Mouse (Mus musculus) limb, embryonic 14.5 days (tissue): ENCODE data around the gene Gtf3c5. TPM values are rescaled to one million over a fixed set of nuclear protein-coding genes. Genes with fewer than 3 reads are reported as not detected.

Experiments
- ATAC-seq: fragments of 200-750 bp; cut with Nextera tagmentation; 2 replicates; pipeline ENCODE4 v1.8.0; 2017; ENCODE audit warnings: low read depth, moderate number of reproducible peaks, moderate TSS enrichment; ENCODE audit not compliant: low FRiP score
- DNase-seq: peaks from one replicate; pipeline ENCODE4 v3.0.0-alpha.2; 2015; ENCODE audit warnings: low spot score
- H3K27ac ChIP-seq: fragments of 300-500 bp; sonication (generic); replicated peaks from 2 replicates; pipeline ENCODE4 v1.5.1; 2014; ENCODE audit warnings: low read depth, mild to moderate bottlenecking, low read length, moderate library complexity, mixed read lengths
- H3K27me3 ChIP-seq: fragments of 300-500 bp; sonication (generic); 2 replicates; pipeline ENCODE4 v1.6.1; 2014; ENCODE audit warnings: low read length, mixed read lengths; ENCODE audit not compliant: control insufficient read depth, insufficient read depth
- H3K36me3 ChIP-seq: fragments of 300-500 bp; sonication (generic); 2 replicates; pipeline ENCODE4 v1.6.1; 2014; ENCODE audit warnings: mild to moderate bottlenecking, low read length, moderate library complexity, mixed read lengths; ENCODE audit not compliant: control insufficient read depth, insufficient read depth
- H3K4me1 ChIP-seq: fragments of 300-500 bp; sonication (generic); 2 replicates; pipeline ENCODE4 v1.6.1; 2014; ENCODE audit warnings: antibody characterized with exemption, low read length, mixed read lengths; ENCODE audit not compliant: control insufficient read depth, insufficient read depth
- H3K4me2 ChIP-seq: fragments of 300-500 bp; sonication (generic); replicated peaks from 2 replicates; pipeline ENCODE4 v1.6.1; 2014; ENCODE audit warnings: low read depth, mild to moderate bottlenecking, low read length, moderate library complexity; ENCODE audit not compliant: severe bottlenecking
- H3K4me3 ChIP-seq: fragments of 300-500 bp; sonication (generic); replicated peaks from 2 replicates; pipeline ENCODE4 v1.5.1; 2014; ENCODE audit warnings: low read length
- H3K9ac ChIP-seq: fragments of 300-500 bp; sonication (generic); 2 replicates; pipeline ENCODE4 v1.6.1; 2014; ENCODE audit warnings: mild to moderate bottlenecking, low read depth, low read length, moderate library complexity; ENCODE audit not compliant: severe bottlenecking
- H3K9me3 ChIP-seq: fragments of 300-500 bp; sonication (generic); 2 replicates; pipeline ENCODE4 v1.6.1; 2016; ENCODE audit warnings: low read length; ENCODE audit not compliant: control insufficient read depth
- POLR2A ChIP-seq: fragments of 200-500 bp; IDR thresholded peaks from 2 replicates; pipeline ENCODE4 v1.8.0; 2012; ENCODE audit warnings: inconsistent platforms, mild to moderate bottlenecking, moderate library complexity, borderline replicate concordance; ENCODE audit not compliant: insufficient read depth, insufficient read length; ENCODE audit errors: extremely low read depth
- WGBS: fragments of 180-500 bp; shearing (Covaris S2); extraction: QIAGEN DNeasy Blood & Tissue Kit; methylation state at CpG from one replicate; pipeline ENCODE4 v1.1.7; 2014; 5-methylcytosine and 5-hydroxymethylcytosine counted together
- polyA plus RNA-seq, 2 experiments: library from polyadenylated mRNA; depleted of rRNA in 1 of 2; stranded (reverse) in 1 of 2; unstranded in 1 of 2; fragments of >200 nt; fragmentation: Nextera tagmentation in 1 of 2; extraction: Ambion mirVana in 1 of 2; gene quantifications; 2 replicates each; pipeline versions ENCODE4 v1.2.1 to v1.2.3; 2012 to 2014

Gene Gtf3c5
- polyA plus RNA-seq, 2 experiments: 29.7 to 52.4 TPM

DNA sequence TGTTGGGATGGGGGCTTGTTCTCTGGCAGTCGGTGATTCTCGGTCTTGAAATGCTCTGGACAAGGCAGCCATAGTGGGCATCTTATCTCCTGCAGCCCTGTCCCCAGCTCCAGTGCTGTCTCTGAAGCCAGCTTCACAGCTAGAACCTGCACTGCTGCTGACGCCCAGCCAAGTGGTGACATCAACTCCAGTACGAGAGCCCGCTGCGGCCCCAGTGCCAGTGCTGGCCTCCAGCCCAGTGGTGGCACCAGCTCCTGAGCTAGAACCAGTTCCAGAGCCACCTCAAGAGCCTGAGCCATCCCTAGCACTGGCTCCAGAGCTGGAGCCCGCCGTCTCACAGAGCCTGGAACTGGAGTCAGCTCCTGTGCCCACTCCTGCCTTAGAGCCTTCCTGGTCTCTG lies 39.7 kb downstream of the Gtf3c5 start:
- Histone ChIP-seq H3K4me2 (no peak overlapping the region), H3K4me1 (peaks cover 8% of the 10 kb centered on the region), H3K9me3 (no peaks in the 10 kb centered on the region), H3K36me3 (peaks cover 79% of the 10 kb centered on the region), H3K9ac (no peak overlapping the region), H3K27me3 (no peaks in the 10 kb centered on the region), H3K27ac (no peak overlapping the region), H3K4me3 (no peak overlapping the region)
- TF ChIP-seq POLR2A: no peak
- DNase-seq (no peak), ATAC-seq (no peak)
- WGBS: 89% methylated on average over 8 of the region's 8 CpGs

DNA sequence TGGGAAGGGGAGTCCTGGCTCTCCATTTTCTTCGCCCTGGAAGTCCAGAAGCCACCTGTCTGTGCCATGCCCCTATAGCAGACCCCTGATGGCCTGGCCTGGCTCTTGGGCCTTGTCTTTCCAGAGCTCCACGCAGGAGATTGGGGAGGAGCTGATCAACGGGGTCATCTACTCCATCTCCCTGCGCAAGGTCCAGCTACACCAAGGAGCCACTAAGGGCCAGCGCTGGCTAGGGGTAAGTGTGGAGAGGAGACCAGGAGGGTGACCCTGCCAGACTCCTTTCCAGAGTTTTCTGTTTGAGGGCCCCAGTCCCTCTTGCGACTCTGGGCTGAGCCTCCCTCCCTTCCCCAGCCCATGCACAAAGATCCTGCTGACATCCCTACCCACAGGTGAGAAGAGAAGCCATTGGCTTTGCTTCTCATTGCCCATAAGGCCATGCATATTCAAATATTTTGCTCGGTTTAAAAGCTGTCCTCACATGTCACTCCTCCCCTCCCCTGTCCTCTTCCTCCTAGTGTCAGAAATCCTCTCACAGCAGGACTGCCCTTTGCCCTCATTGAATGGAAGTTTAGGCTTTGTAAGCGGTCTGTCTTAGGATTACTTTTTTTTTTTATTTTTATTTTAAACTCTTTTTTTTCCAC lies 42.8 kb downstream of the Gtf3c5 start:
- TF ChIP-seq POLR2A: no peak
- Histone ChIP-seq H3K4me3 (no peak overlapping the region), H3K4me2 (no peak overlapping the region), H3K9me3 (no peaks in the 10 kb centered on the region), H3K27me3 (no peaks in the 10 kb centered on the region), H3K36me3 (peaks cover 59% of the 10 kb centered on the region), H3K4me1 (peaks cover 33% of the 10 kb centered on the region), H3K9ac (no peak overlapping the region), H3K27ac (no peak overlapping the region)
- ATAC-seq (no peak), DNase-seq (no peak)
- 89% methylated on average over 8 of the region's 8 CpGs for WGBS

GRCm38 (mm10) chr2:28539949-28540348 lies 43.6 kb downstream of the Gtf3c5 start:
- no peaks in the 10 kb centered on the region for H3K27me3 ChIP-seq
- peaks cover 51% of the 10 kb centered on the region for H3K36me3 ChIP-seq
- H3K27ac ChIP-seq: no peak overlapping the region
- no peak overlapping the region for H3K4me2 ChIP-seq
- no peak for TF ChIP-seq POLR2A
- no peaks in the 10 kb centered on the region for H3K9me3 ChIP-seq
- peaks cover 40% of the 10 kb centered on the region for H3K4me1 ChIP-seq
- WGBS: 77% methylated on average over 2 of the region's 2 CpGs
- H3K9ac ChIP-seq: 0 out of 2 replicates have a peak overlapping the region, but pooled peaks have one; percentile 6
- ATAC-seq (no peak), DNase-seq (no peak)
- H3K4me3 ChIP-seq: no peak overlapping the region

- H3K9me3 ChIP-seq: no peaks in the 10 kb centered on the region
- H3K4me2 ChIP-seq: 0 out of 2 replicates have a peak overlapping the region, but pooled peaks have one; percentile 5
- 0 out of 2 replicates have a peak overlapping the region, but pooled peaks have one; percentile 16 for H3K9ac ChIP-seq
- no peak for TF ChIP-seq POLR2A
- DNase-seq: peak; percentile 55
- ATAC-seq: peak; percentile 74
- WGBS: 35% methylated on average over 7 of the region's 7 CpGs
- peak overlapping the region; percentile 67 for H3K27ac ChIP-seq
- H3K27me3 ChIP-seq: no peaks in the 10 kb centered on the region
- peaks cover 44% of the 10 kb centered on the region for H3K36me3 ChIP-seq
- no peak overlapping the region for H3K4me3 ChIP-seq
- H3K4me1 ChIP-seq: peaks cover 48% of the 10 kb centered on the region
Observed at GRCm38 (mm10) chr2:28539206-28539605, 44.3 kb downstream of the Gtf3c5 start.

- ATAC-seq (peak; percentile 37; the same call in 1 of the 2 replicates), DNase-seq (no peak)
- H3K4me1 ChIP-seq: peaks cover 51% of the 10 kb centered on the region
- H3K27ac ChIP-seq: peak overlapping the region; percentile 67
- 0 out of 2 replicates have a peak overlapping the region, but pooled peaks have one; percentile 5 for H3K4me2 ChIP-seq
- 57% methylated on average over 1 of the region's 1 CpGs for WGBS
- no peak for TF ChIP-seq POLR2A
- no peak overlapping the region for H3K4me3 ChIP-seq
- peaks cover 39% of the 10 kb centered on the region for H3K36me3 ChIP-seq
- H3K27me3 ChIP-seq: no peaks in the 10 kb centered on the region
- H3K9me3 ChIP-seq: no peaks in the 10 kb centered on the region
- H3K9ac ChIP-seq: 0 out of 2 replicates have a peak overlapping the region, but pooled peaks have one; percentile 16
Observed at GRCm38 (mm10) chr2:28538817-28539128, 44.8 kb downstream of the Gtf3c5 start.
